Mouse (Mus musculus): ENCODE measurements around the gene Trim59. TPM values are rescaled to one million over a fixed set of nuclear protein-coding genes. Genes with fewer than 3 reads are reported as not detected.

The Trim59 gene
- total RNA-seq, 2 experiments from 2014 or later, result 13.9 to 17.1 TPM

- intact Hi-C loops (cut with DNase I), result no loop called here
- DNase-seq, result no peak
These were observed 38.3 kb downstream of the Trim59 start for GRCm38 (mm10) chr3:69006246-69006760.

DNA sequence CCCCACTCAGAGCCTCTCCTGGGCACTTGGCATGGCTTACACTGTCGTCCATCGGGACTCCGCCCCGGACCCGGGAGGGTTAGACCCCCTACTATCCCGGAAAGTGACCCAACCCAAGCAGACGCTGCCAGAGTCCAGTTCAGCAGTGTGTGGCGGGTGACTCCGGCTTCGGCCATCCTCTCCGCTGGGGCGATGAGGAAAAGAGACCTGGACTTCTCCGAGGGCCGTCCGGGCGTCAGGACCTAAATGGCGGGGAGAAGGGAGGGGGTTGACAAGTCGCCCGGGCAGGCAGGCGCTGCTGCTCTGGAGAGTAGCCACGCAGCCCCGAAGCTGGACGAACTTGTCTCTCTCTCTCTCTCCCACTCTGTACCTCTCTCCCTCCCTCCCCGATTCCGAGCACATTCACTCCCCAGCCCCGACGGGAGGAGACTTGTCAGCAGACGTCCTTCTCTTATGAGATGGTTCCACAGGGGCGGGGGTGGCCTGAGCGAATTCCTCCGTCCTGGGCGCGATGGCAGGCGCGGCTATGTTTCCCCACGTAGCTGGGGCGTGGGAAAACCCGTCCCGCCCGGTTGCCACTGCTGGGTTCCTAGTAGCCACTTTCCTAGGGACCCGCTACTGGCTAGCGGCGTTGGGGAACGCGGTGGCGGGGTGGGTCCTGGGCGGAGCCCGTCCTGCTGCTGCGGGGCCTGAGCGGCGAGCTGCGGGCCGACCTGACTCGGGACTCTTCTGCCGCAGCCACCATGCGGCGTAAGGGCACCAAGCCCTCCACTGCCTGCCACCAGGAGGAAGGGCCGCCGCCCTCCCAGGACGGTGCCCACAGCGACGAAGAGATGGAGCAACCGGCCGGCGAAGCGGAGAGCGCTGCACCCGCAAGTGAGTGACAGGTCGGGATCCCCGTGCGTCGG, 39.0 kb downstream of the Trim59 start:
- intact Hi-C loops (cut with DNase I), result no loop called here
- DNase-seq, result peak; percentile 57

GRCm38 (mm10) chr3:69004437-69005337, 39.9 kb downstream of the Trim59 start, which contains the start of the genes Ift80 and Smc4:
Ift80 (minus strand) TSS chr3:69004570.
Smc4 (plus strand) TSS chr3:69004738.
- intact Hi-C loops (cut with DNase I), result no loop called here
- DNase-seq, result peak; percentile 98

DNA sequence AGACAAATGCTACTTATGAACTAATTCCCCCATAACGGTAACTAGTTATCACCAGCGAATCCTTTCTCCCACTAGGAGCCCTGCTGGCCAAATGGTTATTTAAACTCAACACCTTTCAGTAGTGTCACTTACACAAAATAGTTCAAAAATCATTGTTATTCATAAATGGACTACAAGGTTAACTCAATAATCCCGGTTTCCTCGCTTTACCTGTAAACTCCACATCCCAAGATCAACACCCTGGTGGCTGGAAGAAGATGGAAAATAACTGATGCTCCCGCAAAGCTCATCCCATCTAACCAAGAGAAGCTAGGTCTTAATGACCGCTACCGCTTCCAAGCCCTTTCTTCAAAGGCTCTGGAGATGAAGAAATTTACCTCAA, 40.5 kb downstream of the Trim59 start:
- intact Hi-C loops (cut with DNase I), result no loop called here
- no peak for DNase-seq

- intact Hi-C loops (cut with DNase I), result no loop called here
- no peak for DNase-seq
These were observed 41.8 kb downstream of the Trim59 start for GRCm38 (mm10) chr3:69002781-69003180.

DNA sequence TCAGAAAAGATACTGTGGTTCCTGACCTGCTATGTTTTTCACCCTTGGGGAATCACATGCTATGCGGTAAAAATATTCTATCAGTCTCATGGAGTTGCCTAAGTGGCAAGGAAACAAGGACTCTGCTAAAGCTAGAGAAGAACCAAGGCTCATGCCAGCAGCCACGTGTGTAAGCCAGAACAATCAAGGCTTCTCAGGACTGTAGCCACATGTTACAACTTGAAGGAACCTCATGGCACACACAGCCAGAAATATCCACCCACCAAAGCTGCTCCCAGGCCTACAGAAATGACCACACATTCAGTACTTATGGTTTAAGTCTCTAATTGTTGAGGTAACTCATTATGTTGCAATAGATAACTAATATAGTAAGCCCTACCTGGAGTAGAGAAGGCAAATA, 58.0 kb downstream of the Trim59 start:
- DNase-seq, result no peak
- intact Hi-C loops (cut with DNase I), result no loop called here

Small RNAs within 50 kb of the gene (microRNA-seq; reads per million reads assigned to microRNA genes)
- 1,995 reads per million, percentile 82 among the genes with 10 or more reads in this experiment for gene Mir15b
- gene Mir16-2, result 146 reads per million, percentile 54 among the genes with 10 or more reads in this experiment

Other genes with a start within 250 kb of the Trim59 start
- gene 1110032F04Rik, start 175.2 kb downstream of the Trim59 start, total RNA-seq (2021), result 1 to 10 TPM; 6.5 to 8.3 TPM
- 10 to 100 TPM in 1 of 2 experiments, 1 to 10 TPM in 1; 9.3 to 10.4 TPM for gene Ift80, start 40.2 kb downstream of the Trim59 start, total RNA-seq (2021)
- 10 to 100 TPM; 17.9 to 18.2 TPM for gene Smc4, start 40.0 kb downstream of the Trim59 start, total RNA-seq (2021)
- 100 to 1,000 TPM in 1 of 2 experiments, 10 to 100 TPM in 1; 85.8 to 101 TPM for gene Kpna4, start 82.4 kb upstream of the Trim59 start, total RNA-seq (2021)
- not detected for gene Arl14, start 177.7 kb upstream of the Trim59 start, total RNA-seq (2021)